Mouse (Mus musculus) cerebellum, adult (tissue): ENCODE results near the gene Syk.

Source experiments
- ATAC-seq: cut with Nextera tagmentation; 2 replicates; pipeline ENCODE4 v1.9.2; 2017; ENCODE audit warnings: mild to moderate bottlenecking, moderate library complexity, mixed read lengths; ENCODE audit not compliant: insufficient number of reproducible peaks, low FRiP score, low TSS enrichment

The Syk gene

GRCm38 (mm10) chr13:52566188-52566760 lies 16.7 kb upstream of the Syk start:
- ATAC-seq: no peak

DNA sequence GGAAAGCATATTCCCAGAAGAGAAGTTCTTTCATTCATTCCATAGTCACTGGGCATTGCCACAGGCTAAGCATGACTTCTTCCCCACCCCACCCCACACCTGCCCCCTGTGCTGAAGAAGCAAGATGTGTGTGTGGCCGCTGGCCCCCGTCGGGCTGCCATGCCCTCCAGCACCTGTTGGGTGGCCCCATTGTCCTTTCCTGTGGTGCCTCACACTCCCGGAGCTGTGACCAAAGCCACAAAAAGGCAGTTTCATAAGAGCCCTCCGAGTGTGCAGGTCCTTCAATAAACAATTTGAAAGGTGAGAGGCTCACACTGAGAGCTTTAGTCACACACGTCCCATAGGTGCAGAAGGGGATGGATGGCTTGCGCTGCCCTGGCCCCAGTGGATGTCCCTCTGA lies 16.2 kb upstream of the Syk start:
- no peak for ATAC-seq

GRCm38 (mm10) chr13:52569194-52569769 lies 13.7 kb upstream of the Syk start:
- no peak for ATAC-seq

DNA sequence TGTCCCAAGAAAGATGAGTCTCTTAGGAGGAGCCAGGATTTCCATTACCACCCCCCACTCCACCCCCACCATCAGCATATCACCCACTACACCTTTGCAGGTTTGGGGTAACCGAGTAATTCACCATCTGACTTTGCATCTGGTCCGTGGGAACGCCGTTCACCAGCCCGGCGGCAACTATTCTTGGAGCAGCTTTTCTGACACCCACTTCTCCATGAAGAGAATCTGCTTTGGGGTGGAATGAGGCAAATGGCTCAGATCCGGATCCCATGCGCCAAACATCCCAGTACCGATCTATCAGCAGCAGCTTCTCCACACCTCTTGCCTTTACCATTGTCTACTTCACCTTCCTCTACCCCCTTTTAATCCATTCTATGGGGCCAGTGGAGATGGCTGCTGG lies 12.7 kb upstream of the Syk start:
- no peak for ATAC-seq

- no peak for ATAC-seq
Observed at GRCm38 (mm10) chr13:52571591-52572384, 11.2 kb upstream of the Syk start.

DNA sequence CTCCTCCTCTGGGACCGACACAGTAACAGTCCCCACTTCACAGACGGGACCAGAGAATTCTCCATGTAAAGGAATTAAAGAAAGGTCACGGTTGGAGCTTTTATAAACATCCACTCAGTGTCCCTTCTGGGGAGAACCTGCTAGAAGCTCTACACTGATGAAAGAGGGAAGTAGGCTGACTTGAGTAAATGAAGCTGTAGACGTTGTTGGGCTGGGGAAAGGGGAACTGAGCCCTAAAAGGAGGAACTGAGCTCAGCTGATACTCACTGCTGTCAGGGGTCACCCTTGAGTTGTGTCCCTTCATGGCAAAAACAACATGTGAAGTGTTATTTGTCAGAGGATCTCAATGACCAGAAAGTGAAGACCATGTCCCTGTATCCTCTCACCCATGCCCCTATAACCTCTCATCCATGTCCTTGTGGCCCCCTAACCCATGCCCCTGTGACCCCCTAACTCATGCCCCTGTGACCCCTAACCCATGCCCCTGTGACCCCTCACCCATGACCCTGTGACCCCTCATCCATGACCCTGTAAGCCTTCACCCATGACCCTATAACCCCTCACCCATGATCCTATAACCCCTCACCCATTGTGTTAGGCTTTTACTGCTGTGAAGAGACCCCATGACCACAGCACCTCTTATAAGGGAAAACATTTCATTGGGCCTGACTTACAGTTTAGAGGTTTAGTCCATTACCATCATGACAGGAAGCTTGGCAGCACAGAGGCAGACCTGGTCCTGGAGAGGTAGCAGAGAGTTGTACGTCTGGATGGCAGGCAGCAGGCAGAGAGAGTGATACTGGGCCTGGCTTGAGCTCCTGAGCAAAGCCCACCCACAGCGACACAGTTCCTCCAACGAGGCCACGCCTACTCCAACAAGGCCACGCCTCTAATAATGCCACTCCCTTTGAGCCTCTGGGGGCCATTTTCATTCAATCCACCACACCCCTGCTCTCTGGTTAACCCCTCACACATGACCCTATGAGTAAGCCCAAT lies 10.2 kb upstream of the Syk start:
- no peak for ATAC-seq

DNA sequence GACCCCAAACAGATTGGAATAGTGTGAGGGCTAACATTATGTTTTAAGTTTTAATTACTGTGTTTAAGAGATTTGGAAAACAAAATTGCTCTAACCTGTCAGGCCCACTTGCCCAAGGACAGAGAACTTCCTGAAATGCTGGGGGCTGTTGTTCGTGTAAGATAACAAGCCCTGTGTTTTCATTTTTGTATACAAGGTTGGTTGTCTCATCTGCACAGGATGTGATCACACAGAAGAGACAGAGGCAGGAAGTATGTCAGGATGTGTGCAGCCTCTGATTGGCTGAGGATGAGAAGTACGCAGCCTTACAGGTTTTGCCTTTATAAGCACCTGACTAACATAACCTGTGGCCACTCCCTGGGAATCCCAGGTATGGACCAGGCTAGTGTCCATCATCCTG lies 8.7 kb upstream of the Syk start:
- ATAC-seq: no peak

DNA sequence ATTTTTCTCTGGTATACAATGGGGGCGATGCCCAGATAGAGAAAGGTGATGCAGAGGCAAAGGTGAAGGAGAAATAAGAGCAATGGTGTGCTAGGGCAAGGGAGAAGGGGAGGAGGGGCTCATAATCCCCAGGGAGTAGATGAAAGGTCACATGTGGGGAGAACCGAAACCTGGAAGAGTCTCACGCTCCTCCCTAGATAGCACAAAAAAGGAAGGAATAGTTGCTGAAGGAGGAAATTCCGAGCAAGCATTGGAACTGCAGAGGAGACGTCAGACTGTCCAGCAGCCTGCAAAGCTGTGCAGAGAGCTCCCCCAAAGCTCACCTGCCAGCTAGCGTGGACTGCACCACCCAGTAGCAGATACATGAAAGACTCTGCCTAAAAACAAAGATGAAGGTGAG lies 7.5 kb upstream of the Syk start:
- no peak for ATAC-seq

- no peak for ATAC-seq
Observed at GRCm38 (mm10) chr13:52576021-52576614, 6.9 kb upstream of the Syk start.

GRCm38 (mm10) chr13:52576841-52577240 lies 6.1 kb upstream of the Syk start:
- no peak for ATAC-seq

GRCm38 (mm10) chr13:52577326-52577920 lies 5.5 kb upstream of the Syk start:
- no peak for ATAC-seq

DNA sequence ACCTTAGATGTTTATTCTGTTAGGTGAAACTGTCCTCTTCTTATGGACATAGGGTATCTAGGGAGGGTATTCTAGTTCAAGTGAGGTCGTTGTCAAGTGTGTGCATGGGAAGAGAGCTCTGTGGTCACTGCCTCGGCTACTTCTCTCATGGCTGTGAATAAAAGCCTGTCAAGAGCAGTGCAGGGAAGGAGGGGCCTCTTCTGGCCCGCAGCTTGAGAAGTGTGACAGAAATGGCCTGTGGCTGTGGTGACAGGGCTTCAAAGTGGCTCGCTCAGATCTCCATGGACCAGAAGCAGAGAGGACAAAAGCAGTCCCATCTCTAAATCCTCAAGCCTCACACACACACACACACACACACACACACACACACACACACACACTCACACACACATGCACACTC lies 5.0 kb upstream of the Syk start:
- ATAC-seq: no peak

GRCm38 (mm10) chr13:52578776-52579175 lies 4.2 kb upstream of the Syk start:
- ATAC-seq: no peak

- ATAC-seq: no peak
Observed at GRCm38 (mm10) chr13:52582506-52582877, 481 bp upstream of the Syk start.

DNA sequence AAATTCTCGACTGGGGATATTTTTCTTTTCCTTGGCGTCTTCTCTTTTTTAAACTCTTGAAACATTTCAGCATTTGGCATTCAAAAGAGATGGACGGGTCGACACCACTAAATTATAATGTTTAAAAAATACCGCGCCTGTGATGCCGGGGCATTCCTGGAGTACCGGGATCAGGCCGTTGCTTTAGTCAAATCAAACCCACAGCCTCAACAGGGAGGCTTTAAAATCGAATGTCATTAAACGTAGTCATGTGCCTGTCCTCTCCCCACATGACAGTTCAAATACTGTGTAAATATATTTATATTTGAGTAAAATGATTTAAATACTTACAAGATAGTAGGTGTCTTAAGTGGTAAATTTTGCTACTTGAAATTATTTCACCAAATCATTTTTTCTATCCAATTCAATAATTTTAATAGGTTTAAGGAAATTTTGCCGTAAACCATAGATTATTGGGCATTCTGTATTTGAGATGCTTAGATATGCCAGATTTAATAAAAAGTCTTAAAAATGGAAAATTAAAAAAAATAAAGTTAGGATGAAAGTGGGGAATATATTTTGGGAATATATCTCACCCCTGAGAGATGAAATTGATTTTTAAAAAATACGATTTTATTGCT lies 1.1 kb downstream of the Syk start:
- ATAC-seq: no peak

GRCm38 (mm10) chr13:52584654-52585455 lies 1.9 kb downstream of the Syk start:
- ATAC-seq: no peak

DNA sequence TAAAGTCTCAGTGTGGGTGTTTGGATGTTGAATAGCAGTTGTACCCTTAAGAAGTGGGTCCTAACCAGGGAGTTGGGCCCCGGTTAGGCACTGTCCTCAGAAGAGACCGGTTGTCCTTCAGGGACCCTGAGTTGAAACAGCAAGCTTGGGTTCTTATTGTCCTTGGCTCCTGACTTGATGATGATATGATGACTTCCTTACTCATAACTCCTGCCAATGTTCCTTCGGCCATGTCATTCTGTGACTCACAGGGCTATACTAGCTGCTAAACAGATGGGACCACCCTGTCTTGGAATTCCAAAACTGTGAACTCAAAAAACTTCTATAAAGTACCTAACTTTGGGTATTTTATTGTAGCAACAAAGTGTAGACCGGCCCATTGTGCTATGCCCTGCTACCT lies 4.8 kb downstream of the Syk start:
- ATAC-seq: no peak

DNA sequence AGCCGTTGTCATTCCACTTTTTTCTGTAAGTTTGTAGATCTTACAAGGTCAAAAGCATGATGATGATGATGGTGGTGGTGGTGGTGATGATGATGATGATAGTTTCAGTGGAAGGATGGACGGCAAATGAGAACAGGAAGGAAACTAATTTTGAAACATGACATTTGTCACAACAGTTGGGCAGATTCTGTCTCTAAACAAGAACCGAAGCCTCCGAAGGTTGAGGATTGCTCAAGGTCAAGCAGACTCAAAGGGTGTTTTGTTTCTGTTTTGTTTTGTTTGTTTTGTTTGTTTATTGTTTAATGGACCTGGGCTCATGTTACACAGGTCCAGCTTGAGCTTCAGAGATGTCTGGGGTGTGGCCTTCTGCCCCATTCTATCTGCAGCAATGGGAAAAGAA lies 6.1 kb downstream of the Syk start:
- no peak for ATAC-seq

- no peak for ATAC-seq
Observed at GRCm38 (mm10) chr13:52591831-52592230, 8.9 kb downstream of the Syk start.
